Mouse (Mus musculus) cortical plate, adult 2 months (tissue): ENCODE results near the gene Ddx24.

Experiments used
- CTCF ChIP-seq: fragments of 200-500 bp; IDR thresholded peaks from 2 replicates; pipeline ENCODE4 v1.5.1; 2011; ENCODE audit warnings: mild to moderate bottlenecking, control low read depth, low read length; ENCODE audit not compliant: insufficient read depth; ENCODE audit errors: extremely low read depth
- POLR2A ChIP-seq: fragments of 200-500 bp; IDR thresholded peaks from 2 replicates; pipeline ENCODE4 v1.6.1; 2011; ENCODE audit warnings: mild to moderate bottlenecking, low read length, control low read depth; ENCODE audit not compliant: insufficient read depth; ENCODE audit errors: extremely low read depth

DNA sequence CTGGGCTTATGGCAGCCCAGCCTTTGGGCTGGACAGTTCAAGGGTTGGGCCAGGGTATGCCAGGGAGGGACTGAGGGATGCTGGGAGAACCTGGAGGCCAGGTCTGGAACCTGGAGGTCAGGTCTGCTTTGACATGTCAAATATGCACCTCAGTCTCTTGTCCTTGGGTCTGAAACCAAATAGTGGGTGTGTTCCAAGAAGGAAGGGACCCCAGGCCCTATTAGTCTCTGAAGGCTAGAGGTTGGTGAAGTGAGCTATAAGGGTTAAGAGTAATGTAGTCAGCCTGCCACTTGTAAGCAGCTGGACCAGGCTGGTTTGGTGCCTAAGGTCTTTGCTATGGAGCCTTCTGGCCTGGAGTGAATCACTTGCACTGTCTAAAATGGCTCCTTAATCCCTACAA lies 9.2 kb upstream of the Ddx24 start:
- no peak for TF ChIP-seq POLR2A
- no peak for TF ChIP-seq CTCF
